Mouse (Mus musculus) limb, embryonic 10.5 days (tissue): ENCODE data around the gene Polr1b. TPM values are rescaled to one million over a fixed set of nuclear protein-coding genes. Genes with fewer than 3 reads are reported as not detected.

ENCODE experiments used
- DNase-seq: peaks from one replicate; pipeline ENCODE4 v3.0.0-alpha.2; 2017; ENCODE audit warnings: low spot score
- H3K27ac ChIP-seq: fragments of 300-500 bp; sonication (generic); 2 replicates; pipeline ENCODE4 v1.5.1; 2016; ENCODE audit warnings: mild to moderate bottlenecking
- H3K27me3 ChIP-seq: fragments of 300-500 bp; sonication (generic); 2 replicates; pipeline ENCODE4 v1.6.1; 2016; ENCODE audit warnings: low read depth, mild to moderate bottlenecking; ENCODE audit not compliant: poor library complexity, severe bottlenecking
- H3K36me3 ChIP-seq: fragments of 300-500 bp; sonication (generic); 2 replicates; pipeline ENCODE4 v1.6.1; 2016; ENCODE audit warnings: mild to moderate bottlenecking, moderate library complexity
- H3K4me1 ChIP-seq: fragments of 300-500 bp; sonication (generic); 2 replicates; pipeline ENCODE4 v1.6.1; 2016
- H3K4me3 ChIP-seq: fragments of 300-500 bp; sonication (generic); 2 replicates; pipeline ENCODE4 v1.5.1; 2016; ENCODE audit warnings: mild to moderate bottlenecking, moderate library complexity
- H3K9me3 ChIP-seq: fragments of 300-500 bp; sonication (generic); replicated peaks from 2 replicates; pipeline ENCODE4 v1.6.1; 2016; ENCODE audit warnings: mild to moderate bottlenecking
- WGBS: fragments of 180-500 bp; shearing (Covaris S2); methylation state at CpG from one replicate; pipeline ENCODE4 v1.1.7; 2016; 5-methylcytosine and 5-hydroxymethylcytosine counted together
- polyA plus RNA-seq: library from polyadenylated mRNA; unstranded; fragments of >200 nt; fragmentation: Nextera tagmentation; extraction: Ambion mirVana; gene quantifications from 2 replicates; pipeline ENCODE4 v1.2.1, GENCODE M21; 2016

The Polr1b gene
- 48.8 and 53.4 TPM in 2 replicates for polyA plus RNA-seq

GRCm38 (mm10) chr2:129100784-129101310 lies at the start of gene Polr1b:
Gene Polr1b, plus strand, starts transcription at chr2:129100995.
- Histone ChIP-seq H3K4me1 (peaks cover 7% of the 10 kb centered on the region; the same call in 1 of the 2 replicates), H3K27me3 (no peaks in the 10 kb centered on the region), H3K36me3 (peaks cover 38% of the 10 kb centered on the region), H3K9me3 (no peaks in the 10 kb centered on the region), H3K27ac (peak within 1 kb of the TSS; percentile 89), H3K4me3 (peak within 1 kb of the TSS; percentile 90)
- under 1% methylated on average over 35 of the region's 35 CpGs for WGBS
- peak; percentile 91 for DNase-seq

GRCm38 (mm10) chr2:129052451-129052983 lies 48.3 kb upstream of the Polr1b start:
- H3K36me3 ChIP-seq, result no peaks in the 10 kb centered on the region
- 78% methylated on average over 4 of the region's 4 CpGs for WGBS
- no peak overlapping the region for H3K27ac ChIP-seq
- H3K9me3 ChIP-seq, result no peaks in the 10 kb centered on the region
- H3K27me3 ChIP-seq, result no peaks in the 10 kb centered on the region
- no peaks in the 10 kb centered on the region for H3K4me1 ChIP-seq
- no peak for DNase-seq
- no peak overlapping the region for H3K4me3 ChIP-seq

- Histone ChIP-seq H3K4me3 (no peak overlapping the region), H3K27ac (no peak overlapping the region), H3K4me1 (no peaks in the 10 kb centered on the region), H3K36me3 (no peaks in the 10 kb centered on the region), H3K9me3 (no peaks in the 10 kb centered on the region), H3K27me3 (no peaks in the 10 kb centered on the region)
- WGBS, result 93% methylated on average over 6 of the region's 6 CpGs
- no peak for DNase-seq
Measured at GRCm38 (mm10) chr2:129055741-129056140, 45.1 kb upstream of the Polr1b start.

GRCm38 (mm10) chr2:129056597-129056996 lies 44.2 kb upstream of the Polr1b start:
- H3K9me3 ChIP-seq, result no peaks in the 10 kb centered on the region
- no peaks in the 10 kb centered on the region for H3K4me1 ChIP-seq
- no peaks in the 10 kb centered on the region for H3K36me3 ChIP-seq
- H3K4me3 ChIP-seq, result no peak overlapping the region
- 49% methylated on average over 9 of the region's 9 CpGs for WGBS
- H3K27me3 ChIP-seq, result no peaks in the 10 kb centered on the region
- H3K27ac ChIP-seq, result no peak overlapping the region
- no peak for DNase-seq

GRCm38 (mm10) chr2:129057256-129057655 lies 43.5 kb upstream of the Polr1b start:
- Histone ChIP-seq H3K9me3 (no peaks in the 10 kb centered on the region), H3K36me3 (no peaks in the 10 kb centered on the region), H3K27ac (no peak overlapping the region), H3K27me3 (no peaks in the 10 kb centered on the region), H3K4me1 (no peaks in the 10 kb centered on the region), H3K4me3 (no peak overlapping the region)
- no peak for DNase-seq
- 97% methylated on average over 8 of the region's 8 CpGs for WGBS

- H3K4me3 ChIP-seq, result no peak overlapping the region
- no peak overlapping the region for H3K27ac ChIP-seq
- H3K27me3 ChIP-seq, result no peaks in the 10 kb centered on the region
- H3K9me3 ChIP-seq, result no peaks in the 10 kb centered on the region
- WGBS, result 93% methylated on average over 6 of the region's 6 CpGs
- H3K36me3 ChIP-seq, result no peaks in the 10 kb centered on the region
- DNase-seq, result no peak
- no peaks in the 10 kb centered on the region for H3K4me1 ChIP-seq
Measured at GRCm38 (mm10) chr2:129057920-129058361, 42.9 kb upstream of the Polr1b start.

GRCm38 (mm10) chr2:129061456-129062059 lies 39.2 kb upstream of the Polr1b start:
- no peak for DNase-seq
- WGBS, result 79% methylated on average over 10 of the region's 10 CpGs
- H3K27ac ChIP-seq, result no peak overlapping the region
- H3K27me3 ChIP-seq, result no peaks in the 10 kb centered on the region
- H3K36me3 ChIP-seq, result no peaks in the 10 kb centered on the region
- H3K4me1 ChIP-seq, result peaks cover 14% of the 10 kb centered on the region
- H3K4me3 ChIP-seq, result no peak overlapping the region
- no peaks in the 10 kb centered on the region for H3K9me3 ChIP-seq

GRCm38 (mm10) chr2:129065437-129066282 lies 35.1 kb upstream of the Polr1b start, which contains the start of gene Ttl:
Gene Ttl, plus strand, starts transcription at chr2:129065942.
- H3K36me3 ChIP-seq, result peaks cover 28% of the 10 kb centered on the region
- DNase-seq, result peak; percentile 89
- H3K27me3 ChIP-seq, result no peaks in the 10 kb centered on the region
- H3K27ac ChIP-seq, result peak within 1 kb of the TSS; percentile 86
- H3K4me3 ChIP-seq, result peak within 1 kb of the TSS; percentile 70
- WGBS, result under 1% methylated on average over 62 of the region's 62 CpGs
- H3K9me3 ChIP-seq, result no peaks in the 10 kb centered on the region
- H3K4me1 ChIP-seq, result peaks cover 25% of the 10 kb centered on the region

GRCm38 (mm10) chr2:129066326-129066725 lies 34.5 kb upstream of the Polr1b start:
- 0% methylated on average over 20 of the region's 20 CpGs for WGBS
- DNase-seq, result peak; percentile 73
- Histone ChIP-seq H3K27me3 (no peaks in the 10 kb centered on the region), H3K27ac (peak overlapping the region; percentile 86), H3K4me1 (peaks cover 25% of the 10 kb centered on the region), H3K4me3 (peak overlapping the region; percentile 70), H3K9me3 (no peaks in the 10 kb centered on the region), H3K36me3 (peaks cover 29% of the 10 kb centered on the region)

- Histone ChIP-seq H3K9me3 (no peaks in the 10 kb centered on the region), H3K27me3 (no peaks in the 10 kb centered on the region), H3K4me1 (peaks cover 20% of the 10 kb centered on the region), H3K4me3 (no peak overlapping the region), H3K27ac (no peak overlapping the region), H3K36me3 (peaks cover 29% of the 10 kb centered on the region)
- no peak for DNase-seq
- WGBS, result 89% methylated on average over 3 of the region's 3 CpGs
Measured at GRCm38 (mm10) chr2:129070296-129070695, 30.5 kb upstream of the Polr1b start.

- WGBS, result 86% methylated on average over 3 of the region's 3 CpGs
- Histone ChIP-seq H3K27me3 (no peaks in the 10 kb centered on the region), H3K27ac (no peak overlapping the region), H3K9me3 (no peaks in the 10 kb centered on the region), H3K4me1 (no peaks in the 10 kb centered on the region), H3K4me3 (no peak overlapping the region), H3K36me3 (peaks cover 68% of the 10 kb centered on the region)
- DNase-seq, result no peak
Measured at GRCm38 (mm10) chr2:129078313-129078712, 22.5 kb upstream of the Polr1b start.

- Histone ChIP-seq H3K27ac (no peak overlapping the region), H3K4me3 (no peak overlapping the region), H3K36me3 (peaks cover 74% of the 10 kb centered on the region), H3K27me3 (no peaks in the 10 kb centered on the region), H3K9me3 (no peaks in the 10 kb centered on the region), H3K4me1 (no peaks in the 10 kb centered on the region)
- WGBS, result 78% methylated on average over 2 of the region's 2 CpGs
- no peak for DNase-seq
Measured at GRCm38 (mm10) chr2:129079194-129079593, 21.6 kb upstream of the Polr1b start.

GRCm38 (mm10) chr2:129081097-129081496 lies 19.7 kb upstream of the Polr1b start:
- no peak for DNase-seq
- no peaks in the 10 kb centered on the region for H3K9me3 ChIP-seq
- no peak overlapping the region for H3K4me3 ChIP-seq
- 74% methylated on average over 13 of the region's 13 CpGs for WGBS
- peaks cover 86% of the 10 kb centered on the region for H3K36me3 ChIP-seq
- H3K4me1 ChIP-seq, result no peaks in the 10 kb centered on the region
- no peak overlapping the region for H3K27ac ChIP-seq
- no peaks in the 10 kb centered on the region for H3K27me3 ChIP-seq
